Mouse (Mus musculus): ENCODE results near the gene Pank4.

Pank4 gene

GRCm38 (mm10) chr4:154943323-154944039 is 20.4 kb upstream of the Pank4 start:
- no peak for DNase-seq (ENCODE audit: low spot score in 2 of 2)

DNA sequence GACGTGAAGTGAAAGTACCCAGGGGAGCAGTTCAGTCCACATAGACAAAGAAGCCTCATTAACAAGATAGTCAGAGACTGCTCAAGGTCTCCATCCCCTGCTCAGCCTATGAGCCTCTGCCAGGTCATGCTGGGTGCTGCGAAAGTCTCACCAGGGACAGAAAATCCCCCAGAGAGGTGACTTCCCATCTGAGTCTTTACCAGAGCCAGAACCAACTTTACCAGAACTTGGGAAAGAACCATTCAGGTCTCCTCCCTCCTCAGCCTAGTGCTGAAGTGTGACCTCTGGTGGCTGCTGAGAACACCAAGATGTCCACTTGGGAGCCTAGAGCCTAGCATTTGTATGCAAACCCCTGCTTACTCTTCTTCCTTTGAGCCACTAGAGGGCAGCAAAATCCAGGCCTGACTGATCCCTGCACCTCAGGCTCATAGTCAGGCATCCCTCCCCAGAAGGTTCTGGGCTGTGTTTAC is 19.8 kb upstream of the Pank4 start:
- DNase-seq (ENCODE audit: low spot score in 2 of 2) = peak in 1 of 2 experiments; percentile 60

GRCm38 (mm10) chr4:154946319-154946718 is 17.6 kb upstream of the Pank4 start:
- peak in 1 of 2 experiments; percentile 56 for DNase-seq (ENCODE audit: low spot score in 2 of 2)

DNA sequence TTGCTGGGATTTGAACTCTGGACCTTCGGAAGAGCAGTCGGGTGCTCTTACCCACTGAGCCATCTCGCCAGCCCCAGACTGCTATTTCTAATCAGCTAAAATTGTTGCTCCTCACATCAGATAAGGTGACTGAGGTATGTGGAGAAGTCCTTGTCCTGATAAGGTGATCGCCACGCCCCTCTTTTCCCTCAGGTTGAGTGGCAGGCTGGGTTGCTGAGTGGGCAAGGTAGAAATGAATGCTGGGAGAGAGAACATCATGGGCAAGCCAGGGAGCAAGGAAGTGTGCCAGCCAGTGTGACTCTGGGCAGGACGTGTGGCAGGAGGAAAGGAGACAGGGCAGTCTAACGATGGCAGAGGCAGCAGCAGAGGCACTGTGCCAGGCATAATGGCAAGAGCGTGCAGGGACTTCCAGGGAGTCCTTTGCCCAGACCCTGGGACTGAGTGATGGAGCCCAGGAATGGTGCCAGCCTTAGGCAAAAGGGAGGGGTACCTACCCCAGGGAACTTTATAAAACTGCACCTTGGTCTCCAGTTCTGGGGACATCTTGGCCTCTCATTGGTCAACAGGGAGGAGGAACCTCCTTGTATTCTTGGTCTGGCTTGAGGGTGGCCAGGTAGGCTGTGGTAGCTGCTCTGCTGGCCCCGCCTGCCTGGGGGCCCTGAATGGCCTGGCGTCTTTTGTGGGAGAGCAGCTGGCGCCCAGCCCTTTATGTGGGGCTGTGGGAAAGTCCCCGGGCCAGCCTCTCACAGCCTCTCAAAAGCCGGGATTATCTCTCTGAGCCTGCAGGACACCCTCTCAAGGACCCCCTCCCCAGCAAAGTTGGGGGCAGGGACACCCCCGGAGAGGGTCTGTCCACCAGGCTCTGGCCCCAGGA is 15.6 kb upstream of the Pank4 start:
- no peak for DNase-seq (ENCODE audit: low spot score in 2 of 2)

- DNase-seq (ENCODE audit: low spot score in 2 of 2) = no peak
Measured at GRCm38 (mm10) chr4:154948940-154949588, 14.9 kb upstream of the Pank4 start.

DNA sequence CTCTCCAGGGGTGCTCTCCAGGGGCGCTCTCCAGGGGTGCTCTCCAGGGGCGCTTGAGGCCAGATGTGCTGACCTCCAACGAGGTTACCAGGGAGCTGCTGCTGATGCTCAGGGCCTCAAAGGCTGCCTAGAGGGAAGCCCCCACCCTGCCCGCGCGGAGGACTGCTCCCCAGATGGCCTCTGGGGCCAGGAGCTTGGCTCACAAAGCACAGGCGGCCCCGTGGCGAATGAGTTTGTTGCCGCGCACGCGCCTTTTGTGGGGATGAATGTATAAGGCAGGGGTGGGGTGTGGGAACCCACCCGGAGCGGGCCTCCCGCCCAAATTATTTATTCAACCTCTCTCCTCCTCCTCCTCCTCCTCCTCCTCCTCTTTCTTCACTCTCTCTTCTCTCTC is 14.3 kb upstream of the Pank4 start:
- no peak for DNase-seq (ENCODE audit: low spot score in 2 of 2)

DNA sequence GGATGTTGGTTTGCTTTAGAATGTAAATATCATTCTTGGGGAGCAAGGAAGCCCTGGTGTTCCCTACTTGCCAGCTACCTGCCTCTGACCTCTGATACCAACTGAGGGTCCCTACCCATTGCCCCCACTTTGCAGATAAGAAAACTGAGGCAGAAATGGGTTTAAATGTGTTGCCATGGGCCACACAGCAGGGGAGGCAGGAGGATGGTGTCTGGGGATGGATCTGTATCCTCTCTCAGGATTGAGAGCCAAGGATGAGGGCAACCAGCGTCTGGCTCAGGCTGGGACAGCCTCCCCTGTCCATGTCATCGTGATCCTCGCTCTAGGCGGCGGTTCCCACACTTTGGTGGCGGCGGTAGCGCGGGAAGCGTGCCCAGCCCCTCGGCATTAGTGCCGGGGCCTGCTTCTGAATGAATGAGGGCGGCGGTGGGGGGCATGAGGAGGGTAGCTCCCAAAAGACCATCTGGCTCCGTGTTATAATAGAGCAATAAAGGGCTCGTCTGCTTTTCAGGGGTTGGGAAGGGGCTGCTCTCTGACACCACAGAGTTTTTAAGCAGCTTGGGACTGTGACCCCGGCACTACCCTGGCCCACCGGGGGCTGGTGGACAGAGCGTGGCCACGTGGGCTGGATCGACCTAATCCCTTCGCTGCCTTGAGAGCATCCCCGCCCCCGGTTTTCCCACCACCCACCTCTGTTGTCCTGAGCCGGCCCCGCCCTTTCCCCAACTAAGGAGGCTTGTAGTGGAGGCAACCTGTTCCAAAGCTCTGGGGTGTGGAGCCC is 11.3 kb upstream of the Pank4 start:
- no peak for DNase-seq (ENCODE audit: low spot score in 2 of 2)

- DNase-seq (ENCODE audit: low spot score in 2 of 2) = no peak
Measured at GRCm38 (mm10) chr4:154956604-154957003, 7.3 kb upstream of the Pank4 start.

DNA sequence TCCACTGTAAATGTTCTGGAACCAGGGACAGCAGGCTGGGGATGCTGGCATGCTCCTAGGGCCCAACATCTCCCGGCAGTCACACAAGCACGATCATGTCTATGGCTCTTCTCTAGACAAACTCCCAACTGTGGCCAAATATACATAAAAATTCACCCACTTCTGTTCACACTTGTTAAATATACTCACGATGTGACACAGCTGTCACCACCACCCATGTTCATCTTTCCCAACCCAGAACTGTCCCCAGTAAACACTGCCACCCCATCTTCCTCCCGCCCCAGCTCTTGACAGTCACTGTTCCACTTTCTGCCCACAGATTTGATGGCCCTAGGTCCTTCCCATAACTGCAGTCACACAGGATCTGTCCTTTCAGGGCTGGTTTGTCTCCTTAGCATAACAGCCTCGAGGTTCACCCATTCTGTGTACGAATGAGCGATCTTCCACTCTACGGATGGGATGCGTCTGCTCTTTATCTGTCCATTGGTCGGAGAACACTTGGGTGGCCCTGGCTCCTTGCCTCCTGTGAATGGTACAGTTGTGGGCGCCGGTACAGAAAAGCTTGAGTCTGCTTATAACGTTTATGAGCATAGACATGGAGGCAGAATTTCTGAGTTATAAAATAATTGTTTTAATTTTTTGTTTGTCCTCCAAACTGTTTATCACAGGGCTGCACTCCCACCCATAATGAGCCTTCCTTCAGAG is 6.5 kb upstream of the Pank4 start:
- peak in 1 of 2 experiments; percentile 53 for DNase-seq (ENCODE audit: low spot score in 2 of 2)

GRCm38 (mm10) chr4:154958171-154958570 is 5.8 kb upstream of the Pank4 start:
- DNase-seq (ENCODE audit: low spot score in 2 of 2) = no peak

- no peak for DNase-seq (ENCODE audit: low spot score in 2 of 2)
Measured at GRCm38 (mm10) chr4:154958621-154959020, 5.3 kb upstream of the Pank4 start.

- no peak for DNase-seq (ENCODE audit: low spot score in 2 of 2)
Measured at GRCm38 (mm10) chr4:154960021-154960689, 3.8 kb upstream of the Pank4 start.

- DNase-seq (ENCODE audit: low spot score in 2 of 2) = peak in 1 of 2 experiments; percentile 53
Measured at GRCm38 (mm10) chr4:154960690-154961225, 3.2 kb upstream of the Pank4 start, which contains the start of gene Hes5. Gene Hes5, plus strand, starts transcription at chr4:154960923.

GRCm38 (mm10) chr4:154961226-154961738 is 2.6 kb upstream of the Pank4 start:
- DNase-seq (ENCODE audit: low spot score in 2 of 2) = no peak

DNA sequence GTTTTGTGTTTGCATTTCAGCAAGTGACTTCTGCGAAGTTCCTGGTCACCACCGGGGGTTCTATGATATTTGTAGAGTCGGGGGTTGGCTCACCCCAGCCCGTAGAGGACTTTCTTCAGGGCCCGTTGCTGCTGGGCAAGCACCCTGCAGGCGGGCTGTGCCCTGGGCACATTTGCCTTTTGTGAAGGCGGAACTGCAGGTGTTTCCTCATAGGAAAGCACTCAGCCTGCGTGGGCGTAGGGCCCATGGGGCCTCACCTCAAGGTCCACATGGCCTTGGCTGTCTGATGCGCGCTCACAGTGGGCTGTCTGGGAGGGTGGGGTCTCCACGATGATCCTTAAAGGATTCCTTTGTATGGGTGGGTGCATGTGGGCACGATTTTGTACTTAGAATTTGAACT is 2.0 kb upstream of the Pank4 start:
- no peak for DNase-seq (ENCODE audit: low spot score in 2 of 2)

GRCm38 (mm10) chr4:154962683-154963082 is 1.2 kb upstream of the Pank4 start:
- no peak for DNase-seq (ENCODE audit: low spot score in 2 of 2)

DNA sequence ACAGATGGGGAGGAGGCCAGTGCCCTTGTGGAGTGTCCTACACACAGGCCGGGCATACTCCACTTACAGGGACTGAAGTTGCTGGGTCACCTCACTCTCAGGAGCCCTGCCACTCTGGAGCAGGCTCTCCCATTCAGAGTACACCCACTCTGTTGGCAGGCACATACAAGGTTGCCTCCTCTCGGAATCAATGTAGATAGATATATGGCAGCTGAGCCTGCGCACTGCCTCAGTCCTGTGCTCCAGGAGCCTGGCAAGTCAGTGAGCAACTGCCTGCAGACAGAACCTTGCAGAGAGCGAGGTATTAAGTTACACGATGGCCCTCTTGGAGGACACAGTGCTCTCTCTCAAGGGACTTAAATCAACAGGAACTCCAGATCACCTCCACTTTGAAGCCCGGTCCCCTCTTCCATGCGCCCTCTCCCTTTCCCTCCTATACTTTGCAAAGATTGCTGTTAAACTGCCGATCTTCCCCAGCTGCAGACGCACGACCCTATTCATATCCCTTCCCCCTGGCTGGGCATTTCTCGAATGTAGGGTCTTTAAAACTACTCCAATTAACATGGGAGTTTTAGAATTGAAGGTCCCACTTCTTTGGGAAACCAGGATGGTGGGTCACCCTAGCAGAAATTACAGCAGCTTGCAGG is 610 bp upstream of the Pank4 start:
- no peak for DNase-seq (ENCODE audit: low spot score in 2 of 2)

GRCm38 (mm10) chr4:154964581-154965235 is 785 bp downstream of the Pank4 start:
- DNase-seq (ENCODE audit: low spot score in 2 of 2) = no peak

- no peak for DNase-seq (ENCODE audit: low spot score in 2 of 2)
Measured at GRCm38 (mm10) chr4:154965856-154966255, 1.9 kb downstream of the Pank4 start.

Measured in frontal cortex, postnatal 25 days (tissue).